Mouse (Mus musculus) kidney, postnatal 4 days (tissue): ENCODE data around the gene Wdr63.

Source experiments
- DNase-seq, 2 experiments: peaks; one replicate each; pipeline ENCODE4 v3.0.0; 2021; ENCODE audit warnings: mixed read lengths in 2 of 2

Wdr63 gene

DNA sequence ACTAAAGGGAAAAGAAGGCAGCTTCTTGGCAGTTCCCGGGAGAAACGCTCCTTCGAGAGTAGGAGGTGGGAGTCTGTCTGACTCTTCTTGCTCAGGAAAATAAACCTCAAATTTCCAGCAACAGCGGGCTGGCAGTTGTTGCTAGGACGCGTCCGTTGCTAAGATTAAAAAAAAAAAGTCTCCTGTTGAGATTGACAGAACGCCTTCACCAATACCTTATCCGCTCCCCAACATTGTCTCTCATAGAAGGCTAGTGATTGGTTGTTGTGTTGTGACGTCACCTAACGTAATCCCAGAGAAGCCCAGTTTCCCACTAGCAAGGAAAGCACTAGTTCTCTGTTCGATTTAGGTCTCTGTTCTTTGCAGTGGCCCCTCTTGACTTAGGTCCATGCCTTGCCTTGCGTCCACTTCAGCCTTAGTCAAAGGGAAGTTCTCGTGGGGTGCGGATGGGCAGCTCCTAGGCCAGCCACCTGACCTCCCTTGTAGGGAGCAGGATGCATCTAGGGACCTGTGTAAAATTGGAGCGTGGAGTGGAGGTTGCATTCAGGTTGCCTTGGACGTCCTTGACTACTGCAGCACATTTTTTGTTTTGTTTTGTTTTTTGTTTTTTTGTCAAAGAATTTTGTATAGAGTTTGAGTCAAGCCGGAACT, at the start of gene Wdr63:
Gene Wdr63, minus strand, starts transcription at position 210 of the 651 bp plus-strand sequence.
- peak; percentile 54 to 65 for DNase-seq

DNA sequence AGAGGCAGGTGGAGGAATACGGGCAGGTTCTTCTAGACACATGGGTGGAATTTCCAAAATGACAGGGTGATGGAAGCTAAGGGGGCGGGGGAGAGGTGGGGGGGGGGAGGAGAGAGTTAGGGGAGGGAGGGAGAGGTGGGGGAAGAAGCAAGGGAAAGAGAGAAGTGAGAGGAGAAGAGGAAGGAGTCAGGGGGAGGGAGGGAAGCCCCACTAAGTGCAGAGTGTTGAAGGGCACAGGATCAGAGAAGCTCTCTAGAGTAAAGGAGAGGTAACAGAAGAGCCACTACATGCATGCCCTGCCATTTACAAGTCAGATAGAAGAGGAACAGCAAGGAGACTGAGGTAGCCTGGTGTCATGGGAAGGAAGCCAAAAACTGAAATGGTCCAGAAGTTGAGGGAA, 48.9 kb upstream of the Wdr63 start:
- no peak for DNase-seq

DNA sequence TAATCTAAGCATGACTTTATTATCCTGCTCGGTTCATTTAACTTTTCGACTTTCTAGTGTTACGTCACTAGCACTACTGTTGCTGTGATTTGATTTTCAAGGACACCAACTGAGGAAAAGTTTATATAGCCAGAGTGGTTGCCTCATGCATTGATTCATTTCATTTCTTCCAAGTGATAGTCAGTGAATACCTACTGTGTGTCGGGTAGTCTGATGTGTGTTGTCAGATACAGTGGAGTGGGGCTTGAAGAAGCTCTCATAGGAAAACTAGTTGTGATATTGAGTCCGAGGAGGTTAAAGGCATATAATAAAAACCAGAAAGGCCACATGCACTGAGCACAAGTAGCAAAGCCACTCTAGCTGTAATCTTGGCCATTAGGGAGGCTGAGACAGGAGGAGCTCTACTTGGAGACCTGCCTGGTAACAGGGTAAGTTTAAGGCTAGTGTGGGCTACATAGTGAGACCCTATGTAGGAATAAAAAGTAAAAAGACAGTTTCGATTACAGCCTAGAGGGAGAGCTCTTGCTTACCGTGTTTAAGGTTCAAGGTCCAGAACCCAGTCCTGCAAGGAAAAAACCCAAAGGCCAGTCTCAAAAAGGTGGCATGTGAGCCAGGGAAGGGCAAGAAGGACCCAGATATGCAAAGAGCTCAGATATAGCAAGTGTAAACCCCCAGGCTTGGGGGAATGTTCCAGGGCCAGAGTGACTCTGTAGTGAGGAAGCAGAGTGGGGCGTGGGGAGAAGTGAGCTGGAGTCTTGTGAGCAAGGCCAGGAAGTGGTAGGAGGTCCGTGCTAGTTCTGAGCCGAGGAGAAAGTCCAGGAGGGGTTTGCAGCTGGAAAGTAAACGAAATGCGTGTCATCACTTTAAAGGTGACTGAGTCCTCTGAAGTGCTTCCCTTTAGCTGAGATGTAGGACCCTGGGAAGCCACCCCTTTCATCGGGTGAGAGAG, 48.0 kb upstream of the Wdr63 start:
- DNase-seq = no peak

DNA sequence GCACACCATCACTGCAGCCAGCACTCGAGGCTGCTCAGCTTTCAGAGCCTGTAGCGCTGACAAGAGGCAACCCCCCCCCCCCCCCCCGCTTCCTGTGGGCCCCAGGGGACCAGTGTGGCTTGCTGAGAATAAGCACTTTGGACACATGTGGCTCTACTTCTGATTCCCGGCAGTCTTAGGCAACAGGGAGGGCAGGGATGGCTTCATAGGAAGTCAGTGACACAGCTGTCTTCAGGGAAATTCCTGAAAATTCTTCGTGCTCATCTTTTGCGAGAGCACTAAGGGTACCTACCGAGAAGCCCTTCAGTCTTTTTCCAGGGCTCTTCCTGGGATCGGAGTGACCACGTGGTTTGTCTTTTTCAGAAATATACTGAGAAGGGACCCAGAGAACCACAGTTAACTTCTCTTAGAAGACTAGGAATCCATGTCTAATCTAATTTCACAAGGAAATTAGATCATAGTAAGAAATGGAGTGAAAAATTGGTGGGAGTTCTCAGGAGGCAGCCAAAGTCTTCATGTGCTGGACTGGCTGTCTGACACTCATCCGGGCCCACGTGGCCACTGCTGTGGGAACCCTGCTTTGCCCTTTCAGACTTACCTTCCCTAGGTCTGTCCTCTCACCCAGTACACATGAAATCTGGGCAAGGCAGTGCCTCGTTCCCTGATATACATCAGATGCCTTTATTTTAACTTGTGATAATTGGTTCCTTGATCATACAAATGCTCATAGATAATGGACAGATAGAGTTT, 46.1 kb upstream of the Wdr63 start:
- DNase-seq = peak in 1 of 2 experiments; percentile 21

DNA sequence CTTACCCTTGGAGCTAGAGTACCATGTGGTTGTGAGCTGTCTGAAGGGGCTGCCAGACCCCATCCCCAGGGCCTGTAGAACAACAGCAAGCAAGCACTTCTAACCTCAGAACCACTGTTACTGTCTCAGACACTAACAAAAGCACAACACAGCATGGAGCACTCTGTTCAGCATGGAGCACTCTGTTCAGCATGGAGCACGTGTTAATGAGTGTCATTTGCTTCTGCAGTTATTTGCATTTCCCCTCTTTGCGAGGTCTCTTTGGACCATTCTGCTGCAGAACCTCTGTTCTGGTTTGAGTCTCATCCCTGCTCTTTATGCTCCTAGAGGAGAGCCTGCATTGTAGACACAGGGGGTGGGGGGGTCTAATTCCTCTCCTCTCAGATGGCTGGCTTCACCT, 45.0 kb upstream of the Wdr63 start:
- no peak for DNase-seq

DNA sequence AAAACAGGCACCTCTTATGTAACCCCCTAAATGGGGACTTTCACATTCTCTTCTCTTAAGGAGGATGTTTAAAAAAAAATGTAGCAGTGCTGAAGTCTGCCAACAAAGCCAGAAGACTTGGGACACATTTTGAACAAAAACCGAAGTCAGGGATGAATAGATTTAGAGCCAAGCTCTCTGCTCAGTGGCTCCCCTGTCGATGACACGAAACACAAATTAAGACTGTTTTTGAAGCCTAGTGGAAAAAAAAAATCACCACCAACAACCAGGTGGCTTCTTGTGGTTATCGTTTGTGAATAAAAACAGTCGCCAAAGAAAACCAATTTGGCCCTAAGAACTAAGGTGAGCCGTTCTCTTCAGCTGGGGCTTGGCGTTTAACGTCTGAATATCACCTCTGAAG, 44.4 kb upstream of the Wdr63 start:
- DNase-seq = no peak

DNA sequence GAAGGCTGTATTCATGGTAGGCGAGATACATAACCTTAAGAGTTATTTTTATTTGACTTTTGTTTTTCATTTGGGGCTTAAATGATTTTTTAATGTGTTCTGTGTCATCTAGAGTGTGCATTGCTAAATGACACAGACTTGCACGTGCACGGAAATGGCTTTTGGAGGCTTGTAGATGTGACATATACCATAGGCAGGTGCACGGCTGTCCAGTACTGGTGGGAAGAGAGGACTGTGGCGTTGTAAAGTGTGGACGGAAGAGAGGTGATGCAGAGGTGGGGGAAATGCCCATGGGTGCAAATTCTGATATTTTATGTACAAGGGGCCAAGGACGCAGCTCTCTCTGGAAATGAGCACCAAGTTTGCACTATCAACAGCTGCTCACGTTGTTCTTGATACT, 43.8 kb upstream of the Wdr63 start:
- no peak for DNase-seq

DNA sequence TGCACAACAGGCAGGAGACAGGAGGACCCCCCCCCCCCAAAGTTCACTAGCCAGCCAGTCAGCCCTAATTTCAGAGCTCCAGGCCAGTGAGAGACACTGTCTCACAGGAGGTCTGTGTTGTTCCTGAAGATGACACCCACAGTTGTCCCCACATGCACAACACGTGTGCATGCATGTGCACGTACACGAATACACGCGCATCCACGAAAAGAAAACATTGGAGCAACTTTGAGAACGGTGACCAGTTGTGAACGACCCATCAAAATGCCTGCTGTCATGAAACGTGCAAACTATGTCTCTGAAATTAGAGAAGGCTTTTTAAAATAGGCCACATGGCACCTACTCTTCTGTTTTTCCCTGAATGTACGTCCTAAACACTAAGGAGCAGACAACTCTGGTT, 43.4 kb upstream of the Wdr63 start:
- no peak for DNase-seq

DNA sequence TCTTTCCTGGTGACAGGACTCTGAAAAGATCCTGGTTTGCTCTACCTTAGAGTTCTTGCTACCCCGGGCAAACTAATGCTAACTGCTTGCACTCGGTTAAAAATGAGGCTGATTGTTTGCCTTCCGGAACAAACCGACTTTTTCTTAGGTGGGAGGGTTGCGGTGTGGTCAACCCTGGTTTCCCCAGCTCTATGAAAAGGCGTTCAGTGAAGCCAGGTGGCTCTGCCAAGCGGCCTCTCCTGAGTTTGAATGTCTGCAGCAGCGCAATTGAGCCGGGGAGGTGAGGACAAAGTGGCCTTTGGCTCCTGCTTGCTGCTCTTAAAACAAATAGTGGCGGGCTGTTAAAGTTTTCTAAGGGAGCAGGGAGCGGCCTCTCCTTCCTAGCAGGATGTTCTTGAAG, 42.6 kb upstream of the Wdr63 start:
- peak; percentile 15 to 42 for DNase-seq

DNA sequence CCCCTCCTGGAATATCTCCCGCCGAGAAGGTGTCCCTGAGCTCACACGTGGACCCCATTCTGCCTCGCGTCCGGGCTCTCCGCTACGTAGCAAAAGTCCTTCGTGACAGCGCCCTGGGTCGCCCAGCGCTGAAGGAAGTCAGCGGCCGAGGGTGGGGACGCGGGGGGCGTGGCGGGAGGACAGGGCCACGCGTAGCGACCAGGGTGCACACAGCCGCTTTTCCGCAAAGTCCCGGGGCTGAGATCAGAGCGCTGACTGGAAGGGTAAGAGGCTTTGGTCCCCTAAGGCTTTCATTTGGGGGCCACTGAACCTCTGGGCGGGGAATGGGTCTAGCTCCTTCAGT, 42.1 kb upstream of the Wdr63 start:
- peak; percentile 64 to 74 for DNase-seq

DNA sequence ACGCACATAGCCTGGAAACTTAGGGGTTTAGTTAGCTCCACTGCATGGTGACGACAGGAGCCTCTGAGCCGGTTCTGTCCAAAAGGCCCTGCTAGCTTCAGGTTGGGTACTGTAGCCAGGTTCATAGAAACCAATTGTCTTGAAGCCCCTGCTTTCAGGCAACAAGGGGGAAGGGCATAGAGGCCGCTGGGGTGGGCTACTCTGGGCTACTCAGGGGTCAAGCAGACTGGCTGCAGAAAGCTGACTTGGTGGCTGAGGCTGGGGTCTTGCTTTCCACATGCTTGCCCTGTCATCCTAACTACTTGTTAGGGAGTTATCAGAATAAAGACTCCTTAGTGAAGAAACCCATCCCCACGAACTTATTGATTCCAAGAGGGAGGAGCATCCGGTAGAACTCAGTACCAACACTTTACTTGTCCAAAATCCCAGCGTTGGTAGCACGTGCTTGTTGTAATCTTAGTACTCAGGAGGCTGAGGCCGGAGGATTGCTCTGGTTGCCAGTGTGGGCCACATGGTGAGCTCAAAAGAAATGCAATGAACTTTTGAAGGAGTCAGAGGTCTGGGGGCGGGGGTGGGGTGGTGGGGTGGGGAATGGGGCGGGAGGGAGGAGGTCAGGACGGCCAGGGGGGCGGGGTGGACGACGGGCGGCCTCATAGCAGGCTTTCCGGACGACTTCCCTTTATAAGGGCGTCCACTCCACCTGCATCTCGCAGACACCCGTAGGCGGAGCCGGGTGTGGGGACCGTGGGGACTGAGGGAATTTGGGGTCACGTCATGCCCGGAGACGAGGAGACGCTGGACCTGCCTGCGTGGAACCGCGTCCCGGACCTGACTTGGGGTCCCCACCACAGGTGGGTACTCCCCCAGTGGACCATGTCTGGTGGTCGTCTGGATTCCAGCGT, 41.5 kb upstream of the Wdr63 start, which contains the start of gene Mcoln2:
Gene Mcoln2, plus strand, starts transcription at position 678 of the 902 bp plus-strand sequence.
- DNase-seq = peak; percentile 18 to 35

DNA sequence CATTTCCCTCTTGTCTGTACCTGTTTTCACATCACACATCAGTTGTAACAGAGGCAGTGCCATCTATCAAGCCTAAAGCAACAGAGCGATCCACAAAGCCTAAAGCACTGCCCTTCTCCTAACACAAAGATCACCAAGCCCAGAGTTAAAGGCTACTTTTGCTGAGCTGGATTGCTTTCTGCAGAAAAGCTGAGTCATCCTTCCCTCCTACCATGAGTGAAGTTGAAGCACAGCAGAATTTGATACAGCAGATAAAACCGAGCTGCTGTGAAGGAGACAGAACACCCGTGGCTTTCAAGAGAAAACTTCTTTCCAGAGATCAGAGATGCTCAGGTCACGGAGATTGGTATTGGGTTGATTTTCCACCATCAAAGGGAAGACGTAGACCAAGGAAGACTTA, 38.2 kb upstream of the Wdr63 start:
- DNase-seq = no peak

DNA sequence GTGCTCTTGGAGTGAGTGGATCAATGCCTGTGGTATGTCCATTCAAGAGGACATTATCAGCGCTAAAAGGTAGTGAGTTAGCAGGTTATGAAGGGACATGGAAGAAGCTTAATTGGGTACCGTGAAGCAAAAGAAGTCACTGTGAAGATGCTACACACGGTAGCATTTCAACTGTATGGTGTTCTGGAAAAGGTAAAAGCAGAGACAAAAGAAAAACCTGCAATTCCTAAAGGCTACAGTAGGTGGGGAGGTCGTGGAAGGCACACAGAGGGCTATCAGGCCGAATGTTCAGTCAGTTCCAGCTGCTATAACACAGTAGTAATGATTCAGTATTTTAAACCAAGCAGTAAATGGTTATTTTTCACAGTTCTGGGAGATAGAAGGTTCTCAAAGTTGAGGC, 37.6 kb upstream of the Wdr63 start:
- no peak for DNase-seq

DNA sequence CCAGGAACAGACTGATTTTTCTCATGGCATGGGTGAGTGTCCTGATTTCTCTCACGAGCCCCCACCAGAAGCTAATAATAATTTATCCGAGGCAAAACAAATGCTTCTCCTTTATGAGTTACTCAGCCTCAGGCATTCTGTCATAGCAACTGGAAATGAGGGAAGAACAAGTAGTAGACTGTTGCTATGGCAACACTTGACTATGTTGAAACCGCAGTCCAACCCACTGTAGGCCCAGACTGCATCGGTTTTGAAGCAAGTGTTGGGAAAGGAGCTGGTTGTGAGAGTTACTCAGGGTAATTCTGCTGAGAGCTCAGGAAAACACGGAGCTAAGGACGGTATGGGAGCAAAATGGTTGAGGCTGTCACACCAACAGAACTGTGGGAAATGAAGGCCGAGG, 34.6 kb upstream of the Wdr63 start:
- DNase-seq = no peak

DNA sequence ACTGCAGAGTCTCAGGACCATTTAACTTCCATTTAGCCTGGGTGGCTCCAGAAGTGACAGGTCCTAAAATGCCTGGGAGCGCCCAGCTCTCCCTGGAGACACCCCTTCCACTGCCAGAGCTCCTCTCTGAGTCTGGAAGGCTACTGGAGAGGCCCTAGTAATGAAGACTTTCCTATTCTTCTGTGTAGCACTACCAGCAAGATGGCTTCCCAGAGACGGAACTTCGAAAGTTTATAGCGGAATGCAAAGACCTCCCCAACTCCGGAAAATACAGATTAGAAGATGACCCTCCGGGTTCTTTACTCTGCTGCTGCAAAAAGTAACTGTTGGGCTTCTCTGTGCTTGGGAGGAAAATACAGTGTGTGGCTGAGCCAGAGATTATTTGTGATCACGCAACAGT, 32.3 kb upstream of the Wdr63 start:
- DNase-seq = no peak

DNA sequence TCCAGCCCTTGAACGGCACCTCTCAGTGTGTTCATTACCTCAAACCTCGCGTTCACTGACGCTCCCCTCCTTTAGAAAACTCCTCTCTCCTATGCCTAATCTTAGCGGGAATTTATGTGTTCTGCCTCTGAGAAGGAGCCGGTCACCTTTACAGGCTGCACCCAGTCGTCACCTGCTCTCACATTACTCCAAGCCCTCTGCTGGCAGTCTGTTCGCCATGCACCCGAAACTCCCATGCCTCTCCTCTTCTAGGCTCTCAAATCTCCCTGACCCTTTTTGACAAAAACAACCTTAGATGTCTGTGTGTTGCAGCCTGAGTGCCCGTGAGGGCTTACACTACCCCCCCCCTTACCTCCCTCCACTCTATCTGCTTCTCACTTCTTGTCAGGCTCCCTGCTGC, 28.5 kb upstream of the Wdr63 start:
- DNase-seq = peak; percentile 46 to 56

DNA sequence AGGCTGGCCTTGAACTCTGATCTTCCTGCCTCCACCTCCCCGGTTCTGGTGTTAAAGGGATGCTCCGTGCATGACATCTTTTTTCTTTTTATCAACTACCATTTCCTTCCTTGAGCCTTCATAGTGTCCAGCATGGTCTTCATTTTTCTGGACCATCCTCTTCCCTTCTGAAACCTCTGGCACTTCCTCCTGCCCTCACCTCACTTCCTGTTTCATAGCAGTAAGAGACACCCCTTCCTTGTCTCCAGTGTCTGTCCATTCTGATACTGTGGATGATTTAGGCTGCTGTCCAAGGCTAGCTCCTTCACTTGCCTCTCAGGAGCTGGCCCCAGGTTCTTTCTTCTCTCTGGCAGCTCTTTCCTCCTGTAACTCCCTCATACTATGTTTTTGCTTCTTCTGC, 27.5 kb upstream of the Wdr63 start:
- DNase-seq = no peak

DNA sequence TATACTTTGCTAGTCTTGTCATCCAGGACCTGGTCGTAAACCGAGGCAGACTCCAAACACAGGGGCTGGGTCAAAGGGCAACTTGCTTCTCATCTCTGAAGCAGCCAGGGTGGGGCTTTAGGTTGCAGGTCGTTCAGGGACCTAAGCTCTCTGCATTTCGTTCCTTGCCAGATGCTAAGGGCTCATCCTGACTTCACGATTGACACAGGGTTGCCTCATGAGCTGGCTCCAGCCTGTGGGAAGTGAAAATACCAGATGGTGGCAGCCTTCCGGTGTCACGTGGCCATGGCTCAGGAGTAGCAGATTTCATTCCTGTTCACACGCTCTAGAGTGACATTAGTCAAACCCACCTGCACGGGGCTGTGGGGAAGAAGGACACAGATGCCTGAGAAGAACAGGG, 26.9 kb upstream of the Wdr63 start:
- no peak for DNase-seq

DNA sequence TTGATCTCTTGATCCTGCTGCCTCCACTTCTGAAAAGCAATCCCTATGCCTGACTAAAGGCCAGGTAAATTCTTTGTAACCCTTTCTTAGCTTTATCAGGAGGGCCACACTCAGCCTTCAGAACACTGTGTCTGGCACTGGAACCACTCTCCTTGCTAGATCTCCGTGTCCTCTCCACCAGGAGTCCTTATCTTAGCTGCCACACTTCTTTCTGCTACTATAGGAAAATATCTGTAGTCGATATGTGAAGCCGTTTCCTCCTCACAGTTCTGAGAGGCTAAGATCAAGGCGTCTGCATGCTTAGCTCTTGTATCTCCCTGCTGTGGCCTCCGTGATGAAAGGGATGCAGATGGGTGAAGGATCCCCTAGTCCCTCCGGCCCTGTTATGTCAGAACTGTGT, 19.3 kb upstream of the Wdr63 start:
- DNase-seq = no peak

DNA sequence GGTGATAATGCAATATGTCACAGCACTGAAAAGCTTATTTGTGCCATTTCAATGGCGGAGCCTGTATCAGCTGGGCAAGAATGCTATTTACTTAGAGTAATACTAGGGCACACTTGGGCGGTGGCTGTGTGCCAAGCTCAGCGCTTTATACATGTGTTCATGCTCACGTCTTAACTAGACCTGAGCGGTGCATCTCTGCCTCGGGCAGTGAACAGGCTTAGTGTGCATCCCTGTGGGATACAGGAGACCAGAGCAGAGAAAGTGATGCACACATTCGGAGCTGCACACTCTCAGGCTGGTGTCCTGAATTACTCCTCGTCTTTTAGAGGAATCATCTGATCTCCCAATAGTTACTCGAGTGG, 15.5 kb upstream of the Wdr63 start:
- no peak for DNase-seq

DNA sequence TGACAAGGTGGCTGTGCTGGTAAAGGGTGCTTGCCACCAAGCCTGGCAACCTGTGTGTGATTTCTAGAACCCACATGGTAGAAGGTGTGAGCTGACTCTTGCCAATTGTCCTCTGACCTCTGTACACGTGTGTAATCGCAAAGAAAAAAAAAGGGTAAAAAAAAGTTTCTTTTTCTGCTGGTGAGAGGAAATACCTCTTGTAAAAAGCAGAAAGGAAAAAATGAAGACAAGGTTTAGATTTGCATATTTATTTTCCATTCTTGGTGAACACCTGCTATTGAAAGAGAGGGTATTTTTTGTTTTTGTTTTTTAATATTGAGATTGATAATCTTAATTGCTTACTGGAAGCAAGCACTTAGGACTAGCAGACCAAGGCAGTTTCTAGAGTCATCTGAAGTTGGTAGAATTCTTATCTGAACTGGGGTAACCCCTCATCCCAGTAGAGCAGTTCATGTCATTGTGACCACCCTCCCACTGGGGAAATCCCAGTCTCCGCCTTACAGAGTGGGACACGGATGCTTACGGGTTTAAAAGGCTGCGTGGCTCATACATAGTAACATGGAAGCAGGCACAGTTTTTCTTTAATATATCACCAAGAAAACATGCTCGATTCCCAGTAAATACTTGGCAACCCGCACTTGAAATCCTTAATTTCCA, 15.0 kb upstream of the Wdr63 start:
- DNase-seq = no peak

DNA sequence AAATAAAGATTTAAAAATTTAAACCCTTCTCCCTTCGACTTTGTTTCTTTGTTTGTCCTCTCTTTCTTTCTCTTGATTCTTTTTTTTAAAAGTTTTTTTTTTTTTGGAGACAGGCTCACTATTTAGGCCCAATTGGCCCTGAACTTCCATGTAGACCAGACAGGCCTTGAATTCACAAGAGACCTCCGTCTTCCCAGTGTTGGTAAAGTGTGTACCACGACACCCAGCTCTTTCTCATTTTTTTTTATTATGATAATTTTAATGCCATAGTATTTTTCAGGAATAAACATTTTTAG, 14.1 kb upstream of the Wdr63 start:
- DNase-seq = no peak
